Mouse (Mus musculus) kidney, postnatal 14 days (tissue): ENCODE measurements around the gene Psat1.

Experiments
- DNase-seq: peaks from one replicate; pipeline ENCODE4 v3.0.0; 2022; ENCODE audit warnings: mixed read lengths

The Psat1 gene

DNA sequence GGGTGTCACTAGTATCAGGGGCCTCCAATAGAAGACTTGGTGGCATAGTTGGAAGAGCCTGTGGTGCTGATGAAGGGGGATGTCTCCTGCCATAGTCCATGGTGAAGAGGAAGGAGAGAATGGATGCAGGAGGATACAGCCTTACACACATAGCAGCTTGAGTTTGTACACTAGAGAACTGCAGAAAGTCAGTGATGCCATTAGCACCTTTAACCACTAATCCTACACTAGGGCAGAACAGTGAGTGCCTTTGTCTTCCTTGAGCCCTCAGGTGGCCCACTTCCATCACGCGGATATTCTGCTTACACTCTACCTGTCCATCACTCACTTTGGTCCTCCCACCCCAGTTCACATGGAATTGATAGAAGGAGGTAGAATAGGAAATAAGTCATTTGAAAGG is 83.0 kb downstream of the Psat1 start:
- DNase-seq = no peak

DNA sequence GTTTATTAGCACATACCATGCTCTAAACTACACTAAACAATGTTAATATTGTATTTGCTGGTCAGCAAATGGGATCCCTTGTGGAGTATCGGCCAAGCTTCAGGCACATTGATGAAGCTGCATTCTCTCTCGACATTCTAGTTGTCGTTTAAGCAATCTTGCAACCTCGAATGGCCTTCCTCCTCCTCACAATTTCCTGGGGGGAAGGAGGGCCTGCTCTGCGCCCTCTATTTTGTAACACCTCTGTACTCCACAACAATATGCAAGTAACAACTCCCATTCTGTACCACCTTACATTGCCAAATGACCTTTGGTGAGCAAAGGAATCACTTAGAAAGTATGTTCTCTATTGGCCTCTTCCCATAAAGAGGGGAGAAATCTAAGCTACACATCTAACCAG is 91.8 kb downstream of the Psat1 start:
- DNase-seq = no peak
